Mouse (Mus musculus) liver, embryonic 11.5 days (tissue): ENCODE data around the gene Il17c. TPM values are rescaled to one million over a fixed set of nuclear protein-coding genes. Genes with fewer than 3 reads are reported as not detected.

ENCODE experiments used
- ATAC-seq: fragments of 200-750 bp; cut with Nextera tagmentation; replicated peaks from 2 replicates; pipeline ENCODE4 v1.8.0; 2017; ENCODE audit warnings: moderate number of reproducible peaks, mild to moderate bottlenecking, moderate TSS enrichment, moderate library complexity; ENCODE audit not compliant: low FRiP score
- DNase-seq: peaks from one replicate; pipeline ENCODE4 v3.0.0-alpha.2; 2017; ENCODE audit warnings: low spot score
- H3K27ac ChIP-seq: fragments of 300-500 bp; sonication (generic); 2 replicates; pipeline ENCODE4 v1.5.1; 2014; ENCODE audit warnings: mild to moderate bottlenecking, low read depth, low read length, control low read depth
- H3K27me3 ChIP-seq: fragments of 300-500 bp; sonication (generic); replicated peaks from 2 replicates; pipeline ENCODE4 v1.6.1; 2014; ENCODE audit warnings: low read length, mixed read lengths; ENCODE audit not compliant: control insufficient read depth, insufficient read depth
- H3K36me3 ChIP-seq: fragments of 300-500 bp; sonication (generic); 2 replicates; pipeline ENCODE4 v1.6.1; 2014; ENCODE audit warnings: mild to moderate bottlenecking, low read length, moderate library complexity, mixed read lengths; ENCODE audit not compliant: control insufficient read depth, insufficient read depth
- H3K4me1 ChIP-seq: fragments of 300-500 bp; sonication (generic); replicated peaks from 2 replicates; pipeline ENCODE4 v1.6.1; 2014; ENCODE audit warnings: low read length, mixed read lengths; ENCODE audit not compliant: control insufficient read depth, insufficient read depth
- H3K4me2 ChIP-seq: fragments of 300-500 bp; sonication (generic); 2 replicates; pipeline ENCODE4 v1.6.1; 2014; ENCODE audit warnings: mild to moderate bottlenecking, control low read depth, moderate library complexity
- H3K4me3 ChIP-seq: fragments of 300-500 bp; sonication (generic); 2 replicates; pipeline ENCODE4 v1.5.1; 2014; ENCODE audit warnings: low read depth, low read length, control low read depth
- H3K9ac ChIP-seq: fragments of 300-500 bp; sonication (generic); 2 replicates; pipeline ENCODE4 v1.6.1; 2014; ENCODE audit warnings: low read depth, low read length, control low read depth
- H3K9me3 ChIP-seq: fragments of 300-500 bp; sonication (generic); 2 replicates; pipeline ENCODE4 v1.6.1; 2016; ENCODE audit warnings: low read length, inconsistent platforms, mixed read lengths; ENCODE audit not compliant: control insufficient read depth
- WGBS: fragments of 180-500 bp; shearing (Covaris S2); extraction: QIAGEN DNeasy Blood & Tissue Kit; methylation state at CpG from one replicate; pipeline ENCODE4 v1.1.7; 2014; 5-methylcytosine and 5-hydroxymethylcytosine counted together
- polyA plus RNA-seq: library from polyadenylated mRNA; unstranded; fragments of >200 nt; fragmentation: Nextera tagmentation; extraction: Ambion mirVana; gene quantifications from 2 replicates; pipeline ENCODE4 v1.2.1, GENCODE M21; 2014

Gene Il17c
- polyA plus RNA-seq, 1 experiment from 2014 or later: not detected

DNA sequence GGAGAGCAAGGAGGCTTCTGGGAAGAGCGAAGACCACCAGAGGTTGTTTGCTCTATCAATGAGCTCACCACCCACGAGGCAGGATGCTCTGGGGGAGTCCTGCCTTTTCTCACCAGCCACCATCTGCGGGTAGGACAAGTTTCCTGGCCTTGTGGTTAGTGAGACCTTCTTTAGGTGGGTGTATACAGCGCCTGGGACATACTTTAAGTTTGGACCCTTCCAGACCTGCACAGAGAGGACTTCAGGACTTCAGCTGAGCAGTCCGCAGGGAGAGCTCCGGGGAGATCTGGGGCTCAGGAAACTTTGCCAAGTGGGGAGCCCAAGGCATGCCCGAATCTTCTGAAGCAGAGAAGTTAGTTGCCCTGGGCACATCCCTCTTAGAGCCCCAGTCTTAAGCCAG lies 38.2 kb downstream of the Il17c start:
- DNase-seq: no peak
- Histone ChIP-seq H3K4me2 (peak overlapping the region; percentile 69), H3K9me3 (no peaks in the 10 kb centered on the region), H3K27me3 (peaks cover 35% of the 10 kb centered on the region), H3K36me3 (no peaks in the 10 kb centered on the region), H3K27ac (no peak overlapping the region), H3K4me3 (peak overlapping the region; percentile 40), H3K4me1 (peaks cover 34% of the 10 kb centered on the region), H3K9ac (no peak overlapping the region)
- ATAC-seq: no peak
- 23% methylated on average over 7 of the region's 7 CpGs for WGBS

GRCm38 (mm10) chr8:122460524-122461472 lies 39.0 kb downstream of the Il17c start, which contains the start of gene Snai3:
Gene Snai3 (minus strand): TSS chr8:122460733.
- peaks cover 36% of the 10 kb centered on the region for H3K4me1 ChIP-seq
- no peaks in the 10 kb centered on the region for H3K36me3 ChIP-seq
- WGBS: 5% methylated on average over 55 of the region's 56 CpGs
- H3K9me3 ChIP-seq: no peaks in the 10 kb centered on the region
- H3K4me3 ChIP-seq: peak within 1 kb of the TSS; percentile 40
- peaks cover 35% of the 10 kb centered on the region for H3K27me3 ChIP-seq
- ATAC-seq (peak; percentile 78), DNase-seq (peak; percentile 69)
- no peak within 1 kb of the TSS for H3K9ac ChIP-seq
- no peak within 1 kb of the TSS for H3K27ac ChIP-seq
- peak within 1 kb of the TSS; percentile 69 for H3K4me2 ChIP-seq

DNA sequence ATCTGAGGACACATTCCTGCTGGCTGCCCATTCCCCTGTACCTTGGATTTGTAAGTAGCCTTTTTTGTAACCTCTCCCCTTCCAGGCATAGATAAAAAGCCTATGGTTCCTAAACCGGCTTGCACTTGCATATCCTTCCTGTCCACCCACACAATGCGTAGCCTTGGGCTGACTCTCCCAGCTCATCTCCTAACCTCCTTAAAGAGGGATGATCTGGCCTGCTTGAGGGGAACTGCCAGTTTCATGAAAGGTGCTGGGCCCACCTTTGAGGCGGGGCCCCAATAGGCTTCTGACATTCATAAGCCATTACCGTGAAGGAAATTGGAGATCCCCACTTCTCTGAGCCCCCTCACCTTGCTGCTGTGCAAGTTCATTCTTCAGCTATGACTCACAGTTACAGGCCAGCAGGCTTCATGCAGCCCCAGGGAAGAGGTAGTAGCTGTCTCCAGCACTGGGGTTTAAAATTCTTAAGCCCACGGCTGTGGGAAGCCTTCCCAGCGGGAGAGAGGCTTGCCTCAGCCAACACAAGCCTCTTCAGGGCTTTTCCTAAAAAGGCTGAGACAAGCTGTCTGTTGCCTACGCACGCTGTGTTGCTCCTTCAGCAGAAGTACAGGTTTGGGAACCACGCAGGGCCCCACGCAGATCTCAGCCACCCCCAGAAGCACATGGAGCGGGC lies 39.8 kb downstream of the Il17c start:
- H3K27ac ChIP-seq: no peak overlapping the region
- peaks cover 36% of the 10 kb centered on the region for H3K4me1 ChIP-seq
- H3K9ac ChIP-seq: no peak overlapping the region
- no peaks in the 10 kb centered on the region for H3K36me3 ChIP-seq
- 64% methylated on average over 11 of the region's 11 CpGs for WGBS
- ATAC-seq (no peak), DNase-seq (no peak)
- peaks cover 35% of the 10 kb centered on the region for H3K27me3 ChIP-seq
- H3K9me3 ChIP-seq: no peaks in the 10 kb centered on the region
- H3K4me2 ChIP-seq: peak overlapping the region; percentile 69
- no peak overlapping the region for H3K4me3 ChIP-seq

DNA sequence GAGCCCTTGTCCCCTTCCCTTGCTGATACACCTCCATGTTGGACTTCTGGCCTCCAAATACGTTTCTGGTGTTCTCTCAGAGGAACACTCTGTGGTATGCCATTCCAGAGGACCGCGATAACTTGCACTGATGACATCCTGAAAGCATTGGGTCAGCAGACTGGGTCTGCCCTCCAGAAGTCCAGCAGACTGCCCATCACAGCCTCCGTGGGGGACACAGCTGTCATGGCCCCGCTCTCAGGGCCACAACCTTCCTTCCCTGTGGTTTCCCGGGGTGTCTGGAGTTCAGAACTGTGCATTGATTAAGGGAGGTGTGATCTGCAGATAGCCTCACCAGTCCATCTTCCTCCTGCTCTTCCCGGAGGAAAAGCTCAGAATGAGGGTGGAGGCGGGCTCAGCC lies 40.7 kb downstream of the Il17c start:
- peaks cover 36% of the 10 kb centered on the region for H3K4me1 ChIP-seq
- H3K4me3 ChIP-seq: no peak overlapping the region
- no peak overlapping the region for H3K4me2 ChIP-seq
- DNase-seq: no peak
- 54% methylated on average over 8 of the region's 8 CpGs for WGBS
- no peaks in the 10 kb centered on the region for H3K9me3 ChIP-seq
- ATAC-seq: no peak
- no peak overlapping the region for H3K9ac ChIP-seq
- H3K36me3 ChIP-seq: 0 out of 2 replicates have a peak, but pooled peaks cover 7% of the 10 kb centered on the region
- peaks cover 29% of the 10 kb centered on the region for H3K27me3 ChIP-seq
- no peak overlapping the region for H3K27ac ChIP-seq

DNA sequence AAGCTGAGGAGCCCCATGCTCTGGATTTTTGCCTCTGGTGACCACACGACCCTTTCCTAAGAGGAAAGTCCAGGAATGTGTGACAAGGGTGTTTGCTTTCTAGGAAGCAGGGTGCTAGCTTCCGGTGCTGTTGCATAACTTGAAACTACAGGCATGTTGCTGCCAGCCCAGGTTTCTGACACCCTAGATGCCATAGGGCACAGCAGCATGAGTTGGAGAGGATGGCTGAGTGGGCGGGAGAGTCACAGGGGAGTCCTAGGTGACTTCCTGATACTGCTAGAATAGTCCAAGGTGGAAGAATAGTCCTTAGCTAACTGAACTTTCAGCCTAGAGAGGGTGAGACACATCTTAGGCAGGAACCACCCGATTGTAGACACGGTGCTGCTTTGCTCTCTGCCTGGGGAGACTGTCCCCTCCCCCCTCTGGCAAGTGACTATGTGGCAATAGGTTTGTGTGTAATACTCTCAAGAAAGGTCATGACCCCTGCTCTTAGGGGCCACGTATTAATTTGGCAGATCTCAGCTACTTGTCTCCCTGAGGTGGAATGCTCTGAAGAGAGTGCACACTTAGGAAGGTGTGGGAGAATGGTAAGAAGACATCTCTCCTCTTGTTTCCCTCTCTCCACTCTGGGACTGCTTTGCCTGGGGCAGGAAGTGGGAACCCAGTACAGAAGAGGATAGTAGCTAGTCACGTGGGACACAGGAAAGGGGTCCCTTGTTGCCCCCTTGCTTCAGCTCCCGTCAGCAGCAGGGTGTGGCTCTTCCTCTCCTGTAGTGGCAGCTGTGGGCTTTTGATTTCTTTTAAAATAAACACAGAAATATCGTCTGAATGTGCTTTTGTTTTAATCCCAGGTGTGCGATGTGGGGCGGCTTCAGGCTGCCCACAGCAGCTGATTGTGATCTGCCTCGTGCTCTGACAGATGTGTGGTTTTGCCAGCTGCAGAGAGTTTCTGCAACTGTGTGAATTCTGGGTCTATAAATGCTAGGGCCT lies 42.1 kb downstream of the Il17c start:
- Histone ChIP-seq H3K27ac (peak overlapping the region; percentile 28; the same call in 1 of the 2 replicates), H3K27me3 (peaks cover 24% of the 10 kb centered on the region), H3K4me3 (no peak overlapping the region), H3K4me2 (peak overlapping the region; percentile 33; the same call in 1 of the 2 replicates), H3K4me1 (peaks cover 36% of the 10 kb centered on the region), H3K36me3 (peaks cover 9% of the 10 kb centered on the region; the same call in 1 of the 2 replicates), H3K9me3 (no peaks in the 10 kb centered on the region), H3K9ac (no peak overlapping the region)
- WGBS: 39% methylated on average over 12 of the region's 12 CpGs
- DNase-seq: no peak
- ATAC-seq: no peak

- Histone ChIP-seq H3K9ac (0 out of 2 replicates have a peak overlapping the region, but pooled peaks have one; percentile 32), H3K36me3 (peaks cover 9% of the 10 kb centered on the region; the same call in 1 of the 2 replicates), H3K9me3 (no peaks in the 10 kb centered on the region), H3K4me1 (peaks cover 36% of the 10 kb centered on the region), H3K27me3 (peaks cover 15% of the 10 kb centered on the region), H3K4me3 (no peak overlapping the region), H3K27ac (no peak overlapping the region; the same call in 1 of the 2 replicates), H3K4me2 (no peak overlapping the region)
- no peak for DNase-seq
- 33% methylated on average over 7 of the region's 7 CpGs for WGBS
- ATAC-seq: no peak
Measured at GRCm38 (mm10) chr8:122464985-122465384, 43.2 kb downstream of the Il17c start.

DNA sequence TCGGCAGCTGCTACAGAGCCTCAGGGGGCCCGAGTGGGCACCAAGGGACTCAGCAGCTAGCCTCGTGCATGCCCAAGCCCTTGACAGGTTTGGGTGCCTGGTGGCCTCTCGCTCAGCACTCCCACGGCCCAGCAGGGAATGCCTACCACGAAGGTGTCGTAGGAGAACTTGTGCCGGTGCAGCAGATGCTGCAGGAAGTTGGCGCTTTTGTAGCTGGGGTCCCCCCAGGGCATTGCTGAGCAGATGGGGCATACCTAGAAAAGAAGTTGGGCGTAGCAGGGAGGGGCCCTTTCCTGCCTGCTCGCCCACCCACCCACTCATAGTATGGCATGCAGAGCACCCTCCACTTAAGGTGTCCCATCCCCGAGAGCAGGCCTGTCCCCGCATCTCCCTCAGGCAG lies 46.0 kb downstream of the Il17c start:
- WGBS: 87% methylated on average over 13 of the region's 13 CpGs
- H3K27ac ChIP-seq: no peak overlapping the region
- H3K4me2 ChIP-seq: no peak overlapping the region
- peaks cover 9% of the 10 kb centered on the region; the same call in 1 of the 2 replicates for H3K36me3 ChIP-seq
- H3K27me3 ChIP-seq: no peaks in the 10 kb centered on the region
- H3K4me1 ChIP-seq: peaks cover 23% of the 10 kb centered on the region
- DNase-seq (no peak), ATAC-seq (no peak)
- H3K9me3 ChIP-seq: no peaks in the 10 kb centered on the region
- no peak overlapping the region for H3K4me3 ChIP-seq
- no peak overlapping the region for H3K9ac ChIP-seq

GRCm38 (mm10) chr8:122469407-122469806 lies 47.6 kb downstream of the Il17c start:
- Histone ChIP-seq H3K9ac (no peak overlapping the region), H3K4me2 (no peak overlapping the region), H3K4me3 (no peak overlapping the region), H3K9me3 (no peaks in the 10 kb centered on the region), H3K4me1 (peaks cover 12% of the 10 kb centered on the region), H3K27me3 (no peaks in the 10 kb centered on the region), H3K36me3 (peaks cover 9% of the 10 kb centered on the region; the same call in 1 of the 2 replicates), H3K27ac (no peak overlapping the region)
- no peak for DNase-seq
- 84% methylated on average over 6 of the region's 6 CpGs for WGBS
- ATAC-seq: no peak
